8 mouse cellular contexts compared by ENCODE assay signal in genomic region chr7:29168791-29169230, GRCm38 (mm10). TPM values are rescaled to one million over a fixed set of nuclear protein-coding genes. Genes with fewer than 3 reads are reported as not detected.
DNase-seq lines count a peak whose midpoint lies in the region; ATAC-seq and TF ChIP-seq lines count a peak whose summit lies in the region.

No protein-coding gene starts in this region.

- no peaks in the 10 kb centered on the region for H3K9me3 ChIP-seq in heart, embryonic 12.5 days (replicated peaks)
- H3K9me3 ChIP-seq in hindbrain, embryonic 14.5 days (ENCODE audit: control insufficient read depth, low read length), result no peaks in the 10 kb centered on the region
- no peaks in the 10 kb centered on the region for H3K9me3 ChIP-seq in midbrain, embryonic 15.5 days

- H3K27ac ChIP-seq in heart, embryonic 12.5 days (ENCODE audit: poor library complexity, severe bottlenecking), result no peak overlapping the region
- peak overlapping the region; percentile 72 for H3K27ac ChIP-seq in hindbrain, embryonic 14.5 days
- peak overlapping the region; percentile 89 for H3K27ac ChIP-seq in midbrain, embryonic 15.5 days

- H3ac ChIP-seq in C2C12 (ENCODE audit: control insufficient read depth, insufficient read length, low read depth), result peak overlapping the region; percentile 55

- TF ChIP-seq CTCF in C2C12 (IDR thresholded peaks at IDR 0.05; ENCODE audit: control insufficient read depth, insufficient read depth, insufficient read length), result no peak

- DNase-seq in heart, adult 8-10 months (ENCODE audit: low spot score), result no peak
- peak; percentile 47 for DNase-seq in cerebellum, adult 8-10 months
- peak; percentile 72 for DNase-seq in hindbrain, embryonic 14.5 days (ENCODE audit: low spot score)
- DNase-seq in adipocyte (ENCODE audit: low spot score), result no peak

- ATAC-seq in heart, embryonic 12.5 days (ENCODE audit: insufficient number of reproducible peaks, low FRiP score), result no peak
- ATAC-seq in hindbrain, embryonic 14.5 days (ENCODE audit: low FRiP score), result peak; percentile 18; the same call in 1 of the 2 replicates
- peak; percentile 37 for ATAC-seq in midbrain, embryonic 15.5 days (replicated peaks)
- ATAC-seq in granulocyte monocyte progenitor cell, adult 5-6 weeks (replicated peaks; ENCODE audit: poor library complexity, severe bottlenecking), result no peak

- peaks cover 7% of the 10 kb centered on the region for H3K36me3 ChIP-seq in heart, embryonic 12.5 days
- peaks cover 5% of the 10 kb centered on the region for H3K36me3 ChIP-seq in C2C12 (ENCODE audit: control insufficient read depth, insufficient read depth)
- peaks cover 26% of the 10 kb centered on the region for H3K36me3 ChIP-seq in hindbrain, embryonic 14.5 days (replicated peaks; ENCODE audit: control insufficient read depth, insufficient read depth)
- H3K36me3 ChIP-seq in midbrain, embryonic 15.5 days (replicated peaks), result peaks cover 4% of the 10 kb centered on the region; the same call in 1 of the 2 replicates

- H3K4me2 ChIP-seq in heart, embryonic 12.5 days, result peak overlapping the region; percentile 89
- peak overlapping the region; percentile 57 for H3K4me2 ChIP-seq in hindbrain, embryonic 14.5 days (replicated peaks)
- H3K4me2 ChIP-seq in midbrain, embryonic 15.5 days, result peak overlapping the region; percentile 66

- H3K9ac ChIP-seq in heart, embryonic 12.5 days, result peak overlapping the region; percentile 70
- H3K9ac ChIP-seq in hindbrain, embryonic 14.5 days, result peak overlapping the region; percentile 57
- peak overlapping the region; percentile 59 for H3K9ac ChIP-seq in midbrain, embryonic 15.5 days

- H3K79me2 ChIP-seq in C2C12 (ENCODE audit: control insufficient read depth, insufficient read depth), result no peaks in the 10 kb centered on the region

- H3K27me3 ChIP-seq in heart, embryonic 12.5 days (replicated peaks), result peaks cover 45% of the 10 kb centered on the region
- H3K27me3 ChIP-seq in C2C12 (ENCODE audit: control insufficient read depth, insufficient read depth, insufficient read length), result no peaks in the 10 kb centered on the region
- peaks cover 34% of the 10 kb centered on the region for H3K27me3 ChIP-seq in hindbrain, embryonic 14.5 days (ENCODE audit: control insufficient read depth, insufficient read depth, low read length)
- peaks cover 34% of the 10 kb centered on the region for H3K27me3 ChIP-seq in midbrain, embryonic 15.5 days (replicated peaks)

- WGBS in heart, embryonic 12.5 days, result 1% methylated on average over 14 of the region's 14 CpGs
- WGBS in hindbrain, embryonic 14.5 days, result 0% methylated on average over 14 of the region's 14 CpGs
- WGBS in midbrain, embryonic 15.5 days, result under 1% methylated on average over 14 of the region's 14 CpGs

- peaks cover 38% of the 10 kb centered on the region for H3K4me1 ChIP-seq in heart, embryonic 12.5 days (replicated peaks)
- peaks cover 22% of the 10 kb centered on the region for H3K4me1 ChIP-seq in hindbrain, embryonic 14.5 days (replicated peaks; ENCODE audit: control insufficient read depth, insufficient read depth, low read length)
- H3K4me1 ChIP-seq in midbrain, embryonic 15.5 days, result peaks cover 39% of the 10 kb centered on the region

- peak overlapping the region; percentile 67 for H3K4me3 ChIP-seq in heart, embryonic 12.5 days
- peak overlapping the region; percentile 44 for H3K4me3 ChIP-seq in C2C12 (ENCODE audit: insufficient read depth, poor library complexity, severe bottlenecking)
- peak overlapping the region; percentile 47 for H3K4me3 ChIP-seq in hindbrain, embryonic 14.5 days (replicated peaks; ENCODE audit: low read length)
- peak overlapping the region; percentile 60 for H3K4me3 ChIP-seq in midbrain, embryonic 15.5 days

- no peaks in the 10 kb centered on the region for H3K79me3 ChIP-seq in C2C12 (ENCODE audit: low read depth)

TF ChIP-seq in C2C12, 6 proteins besides CTCF, POLR2A, EP300 and RAD21:
- peak; percentile 66 for TF ChIP-seq USF1 (IDR thresholded peaks at IDR 0.05; ENCODE audit: low read depth)
- no peak for TF ChIP-seq MYOD1 (IDR thresholded peaks at IDR 0.05; ENCODE audit: control insufficient read depth, insufficient read length, low read depth)

RNA-seq across cellular contexts. Expression of gene Ggn, which starts 1.2 kb away (rescaled TPM):
- 0.21 and 0.41 TPM in 2 replicates for polyA plus RNA-seq in heart, embryonic 12.5 days (2016; fragmentation: Nextera tagmentation; extraction: Ambion mirVana)
- under 1 TPM in 3 of 4 experiments, not detected in 1; 0.14 to 0.37 (median 0.28) TPM for total RNA-seq in heart, adult 8-10 months (2022)
- 0.82 TPM for polyA plus RNA-seq in C2C12 (2012; fragmentation: generic; extraction: Trizol)
- polyA plus RNA-seq in hindbrain, embryonic 14.5 days (2014; fragmentation: Nextera tagmentation; extraction: Ambion mirVana), result 0.36 and 1.0 TPM in 2 replicates
- 0.37 and 1.1 TPM in 2 replicates for polyA plus RNA-seq in midbrain, embryonic 15.5 days (2015; fragmentation: Nextera tagmentation; extraction: Ambion mirVana)
- total RNA-seq in granulocyte monocyte progenitor cell, adult 5-6 weeks (2014; fragmentation: Nextera tagmentation), result 0.24 and 0.32 TPM in 2 replicates
- 0.26 and 3.0 TPM in 2 replicates for total RNA-seq in granulocyte monocyte progenitor cell, adult 5-6 weeks (2017)

RNA-seq across cellular contexts. Expression of gene Spred3, which starts 1.4 kb away (rescaled TPM):
- 1.6 and 2.1 TPM in 2 replicates for polyA plus RNA-seq in heart, embryonic 12.5 days (2016; fragmentation: Nextera tagmentation; extraction: Ambion mirVana)
- total RNA-seq in heart, adult 8-10 months (2022), result under 1 TPM; 0.23 to 0.75 (median 0.52) TPM
- polyA plus RNA-seq in C2C12 (2012; fragmentation: generic; extraction: Trizol), result 3.1 TPM
- polyA plus RNA-seq in hindbrain, embryonic 14.5 days (2014; fragmentation: Nextera tagmentation; extraction: Ambion mirVana), result 10.3 and 10.5 TPM in 2 replicates
- 11.3 and 11.5 TPM in 2 replicates for polyA plus RNA-seq in midbrain, embryonic 15.5 days (2015; fragmentation: Nextera tagmentation; extraction: Ambion mirVana)
- total RNA-seq in granulocyte monocyte progenitor cell, adult 5-6 weeks (2014; fragmentation: Nextera tagmentation), result 2.6 and 2.8 TPM in 2 replicates
- 0.26 and 0.95 TPM in 2 replicates for total RNA-seq in granulocyte monocyte progenitor cell, adult 5-6 weeks (2017)

RNA-seq across cellular contexts. Expression of gene Psmd8, which starts 11.7 kb away (rescaled TPM):
- 221 and 225 TPM in 2 replicates for polyA plus RNA-seq in heart, embryonic 12.5 days (2016; fragmentation: Nextera tagmentation; extraction: Ambion mirVana)
- total RNA-seq in heart, adult 8-10 months (2022), result 100 to 1,000 TPM; 116 to 132 (median 121) TPM
- 388 TPM for polyA plus RNA-seq in C2C12 (2012; fragmentation: generic; extraction: Trizol)
- polyA plus RNA-seq in hindbrain, embryonic 14.5 days (2014; fragmentation: Nextera tagmentation; extraction: Ambion mirVana), result 295 and 302 TPM in 2 replicates
- 282 and 290 TPM in 2 replicates for polyA plus RNA-seq in midbrain, embryonic 15.5 days (2015; fragmentation: Nextera tagmentation; extraction: Ambion mirVana)
- 119 and 172 TPM in 2 replicates for total RNA-seq in granulocyte monocyte progenitor cell, adult 5-6 weeks (2014; fragmentation: Nextera tagmentation)
- total RNA-seq in granulocyte monocyte progenitor cell, adult 5-6 weeks (2017), result 165 and 166 TPM in 2 replicates

RNA-seq across cellular contexts. Expression of gene Fam98c, which starts 12.8 kb away (rescaled TPM):
- 13.5 TPM in 2 replicates for polyA plus RNA-seq in heart, embryonic 12.5 days (2016; fragmentation: Nextera tagmentation; extraction: Ambion mirVana)
- 10 to 100 TPM; 10.4 to 12.6 (median 10.8) TPM for total RNA-seq in heart, adult 8-10 months (2022)
- polyA plus RNA-seq in C2C12 (2012; fragmentation: generic; extraction: Trizol), result 7.7 TPM
- polyA plus RNA-seq in hindbrain, embryonic 14.5 days (2014; fragmentation: Nextera tagmentation; extraction: Ambion mirVana), result 25.8 and 32.8 TPM in 2 replicates
- polyA plus RNA-seq in midbrain, embryonic 15.5 days (2015; fragmentation: Nextera tagmentation; extraction: Ambion mirVana), result 21.8 and 27.9 TPM in 2 replicates
- 18.3 and 18.8 TPM in 2 replicates for total RNA-seq in granulocyte monocyte progenitor cell, adult 5-6 weeks (2014; fragmentation: Nextera tagmentation)
- 21.2 and 25.3 TPM in 2 replicates for total RNA-seq in granulocyte monocyte progenitor cell, adult 5-6 weeks (2017)

RNA-seq across cellular contexts. Expression of gene Rasgrp4, which starts 34.2 kb away (rescaled TPM):
- 0.71 and 0.95 TPM in 2 replicates for polyA plus RNA-seq in heart, embryonic 12.5 days (2016; fragmentation: Nextera tagmentation; extraction: Ambion mirVana)
- total RNA-seq in heart, adult 8-10 months (2022), result 1 to 10 TPM in 3 of 4 experiments, under 1 TPM in 1; 1.00 to 1.5 (median 1.2) TPM
- 0.01 TPM for polyA plus RNA-seq in C2C12 (2012; fragmentation: generic; extraction: Trizol)
- 0.91 and 1.1 TPM in 2 replicates for polyA plus RNA-seq in hindbrain, embryonic 14.5 days (2014; fragmentation: Nextera tagmentation; extraction: Ambion mirVana)
- polyA plus RNA-seq in midbrain, embryonic 15.5 days (2015; fragmentation: Nextera tagmentation; extraction: Ambion mirVana), result 0.90 and 0.95 TPM in 2 replicates
- 0.51 and 6.3 TPM in 2 replicates for total RNA-seq in granulocyte monocyte progenitor cell, adult 5-6 weeks (2014; fragmentation: Nextera tagmentation)
- 0.43 and 1.2 TPM in 2 replicates for total RNA-seq in granulocyte monocyte progenitor cell, adult 5-6 weeks (2017)

Comparison
In these comparisons a context has a peak if more than half of its experiments do, and no peak if none do; other contexts are left out.
1. ATAC-seq: peak in hindbrain, embryonic 14.5 days (single experiment) and midbrain, embryonic 15.5 days (single experiment); none in heart, embryonic 12.5 days (single experiment) and granulocyte monocyte progenitor cell, adult 5-6 weeks (single experiment).
2. DNase-seq: peak in cerebellum, adult 8-10 months (single experiment) and hindbrain, embryonic 14.5 days (single experiment); none in heart, adult 8-10 months (single experiment) and adipocyte (single experiment).
3. Peak in every context shown above with its lines, with median percentiles within 50 percentile points of each other: H3K4me2 ChIP-seq, H3K4me3 ChIP-seq and H3K9ac ChIP-seq.